Mouse (Mus musculus): ENCODE results near the gene Tmem120b. TPM values are rescaled to one million over a fixed set of nuclear protein-coding genes. Genes with fewer than 3 reads are reported as not detected.

Tmem120b gene
- polyA plus RNA-seq, 1 experiment from 2014 or later = 10.3 TPM

DNA sequence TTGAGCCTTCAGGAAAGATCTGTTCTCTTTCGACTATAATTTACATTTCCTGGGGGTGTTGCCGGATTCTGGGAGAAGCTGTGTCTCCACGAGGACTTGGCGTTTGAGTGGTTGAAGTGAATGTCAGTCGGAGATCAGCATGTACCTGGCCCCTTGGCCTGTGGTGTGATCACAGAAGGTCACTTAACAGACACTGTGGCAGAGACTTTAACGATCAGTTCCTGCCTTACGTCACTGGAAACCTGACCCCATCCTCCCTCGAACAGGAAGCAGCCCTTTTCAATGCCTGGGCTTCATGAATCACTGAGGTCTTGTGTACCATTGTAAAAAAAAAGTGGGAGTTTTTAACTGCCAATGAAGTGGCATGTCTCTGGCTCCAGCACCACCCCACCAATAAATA, 11.8 kb downstream of the Tmem120b start:
- DNase-seq (ENCODE audit: low spot score) = no peak
- H3K4me3 ChIP-seq = no peak overlapping the region
- no peak overlapping the region for H3K27ac ChIP-seq (replicated peaks)
- peaks cover 27% of the 10 kb centered on the region for H3K4me1 ChIP-seq
- WGBS = 90% methylated on average over 8 of the region's 8 CpGs
- H3K36me3 ChIP-seq = no peaks in the 10 kb centered on the region
- peaks cover 14% of the 10 kb centered on the region; the same call in 1 of the 2 replicates for H3K27me3 ChIP-seq (ENCODE audit: low read depth, poor library complexity, severe bottlenecking)
- H3K9me3 ChIP-seq (replicated peaks) = no peaks in the 10 kb centered on the region; the same call in 1 of the 2 replicates

- DNase-seq (ENCODE audit: low spot score) = no peak
- WGBS = 94% methylated on average over 13 of the region's 13 CpGs
These were observed 12.3 kb downstream of the Tmem120b start for GRCm38 (mm10) chr5:123080510-123080909.

DNA sequence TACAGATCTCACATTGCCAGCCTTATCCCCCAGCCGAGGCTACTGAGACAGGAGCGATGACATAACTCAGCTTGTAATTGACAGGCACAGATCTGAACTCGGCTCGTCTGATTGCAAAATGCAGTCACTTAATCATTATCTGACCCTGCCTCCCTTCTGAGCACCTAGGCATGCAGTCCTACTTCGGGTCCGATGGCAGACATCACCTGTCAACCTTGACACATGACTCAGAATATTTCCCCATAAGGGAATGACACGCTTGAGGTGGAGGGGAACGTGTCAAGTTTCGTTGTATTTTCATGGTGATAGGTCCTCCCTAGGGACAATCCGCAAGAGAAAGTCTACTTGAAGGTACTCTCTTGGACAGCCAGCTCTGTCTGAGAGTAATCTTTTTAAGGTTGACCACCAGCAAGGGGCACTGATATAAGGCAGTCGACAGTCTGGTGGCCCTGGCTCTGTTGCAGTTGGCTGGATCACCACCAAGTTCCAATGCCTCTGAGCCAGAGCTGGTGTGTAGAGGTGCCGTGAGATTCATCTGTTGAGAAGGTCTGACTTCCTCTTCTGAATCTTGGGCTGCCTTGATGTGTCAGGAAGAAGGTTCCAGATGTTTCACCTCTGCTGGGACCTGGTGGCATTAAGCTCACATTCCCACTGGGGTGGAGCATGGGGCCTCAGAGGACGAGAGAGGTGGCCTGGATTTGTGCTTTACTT, 15.3 kb downstream of the Tmem120b start:
- Histone ChIP-seq H3K27me3 (ENCODE audit: low read depth, poor library complexity, severe bottlenecking) (no peaks in the 10 kb centered on the region), H3K9me3 (replicated peaks) (no peaks in the 10 kb centered on the region; the same call in 1 of the 2 replicates), H3K4me1 (no peaks in the 10 kb centered on the region), H3K27ac (replicated peaks) (no peak overlapping the region), H3K36me3 (no peaks in the 10 kb centered on the region), H3K4me3 (no peak overlapping the region)
- 86% methylated on average over 13 of the region's 13 CpGs for WGBS
- DNase-seq (ENCODE audit: low spot score) = no peak

More at GRCm38 (mm10) chr5:123080510-123080909, 12.3 kb downstream of the Tmem120b start:
- no peak overlapping the region for H3K4me3 ChIP-seq
- peaks cover 22% of the 10 kb centered on the region for H3K4me1 ChIP-seq
- no peaks in the 10 kb centered on the region for H3K36me3 ChIP-seq
- peaks cover 14% of the 10 kb centered on the region; the same call in 1 of the 2 replicates for H3K27me3 ChIP-seq (ENCODE audit: low read depth, poor library complexity, severe bottlenecking)
- H3K27ac ChIP-seq (replicated peaks) = no peak overlapping the region
- H3K9me3 ChIP-seq (replicated peaks) = no peaks in the 10 kb centered on the region; the same call in 1 of the 2 replicates

DNA sequence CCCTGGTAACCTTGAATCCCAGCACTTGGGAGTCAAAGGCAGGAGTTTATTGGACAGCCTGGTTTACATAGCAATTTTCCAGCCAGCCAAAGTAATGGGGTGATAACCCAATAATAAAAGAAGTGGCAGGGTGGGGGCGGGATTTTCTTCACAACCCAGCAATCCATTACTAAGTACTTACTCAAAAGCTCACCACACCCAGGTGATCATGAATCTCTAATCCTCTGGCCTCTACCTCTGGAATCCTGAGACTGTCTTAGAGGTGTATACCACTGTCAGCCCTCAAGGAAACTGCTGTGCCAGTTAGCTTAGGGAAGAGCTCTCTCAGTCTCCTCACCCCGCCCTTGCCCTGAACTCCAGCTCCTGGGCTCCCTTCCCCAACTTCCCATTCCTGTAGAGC, 18.3 kb downstream of the Tmem120b start:
- DNase-seq (ENCODE audit: low spot score) = no peak
- Histone ChIP-seq H3K36me3 (no peaks in the 10 kb centered on the region), H3K9me3 (replicated peaks) (no peaks in the 10 kb centered on the region), H3K27ac (replicated peaks) (no peak overlapping the region), H3K4me3 (no peak overlapping the region), H3K4me1 (peaks cover 7% of the 10 kb centered on the region), H3K27me3 (ENCODE audit: low read depth, poor library complexity, severe bottlenecking) (no peaks in the 10 kb centered on the region)
- 82% methylated on average over 2 of the region's 2 CpGs for WGBS

GRCm38 (mm10) chr5:123088784-123089183, 20.6 kb downstream of the Tmem120b start:
- Histone ChIP-seq H3K4me3 (no peak overlapping the region), H3K4me1 (peaks cover 7% of the 10 kb centered on the region), H3K27ac (replicated peaks) (no peak overlapping the region), H3K27me3 (ENCODE audit: low read depth, poor library complexity, severe bottlenecking) (no peaks in the 10 kb centered on the region), H3K9me3 (replicated peaks) (no peaks in the 10 kb centered on the region), H3K36me3 (no peaks in the 10 kb centered on the region)
- no peak for DNase-seq (ENCODE audit: low spot score)
- WGBS = 90% methylated on average over 4 of the region's 4 CpGs

DNA sequence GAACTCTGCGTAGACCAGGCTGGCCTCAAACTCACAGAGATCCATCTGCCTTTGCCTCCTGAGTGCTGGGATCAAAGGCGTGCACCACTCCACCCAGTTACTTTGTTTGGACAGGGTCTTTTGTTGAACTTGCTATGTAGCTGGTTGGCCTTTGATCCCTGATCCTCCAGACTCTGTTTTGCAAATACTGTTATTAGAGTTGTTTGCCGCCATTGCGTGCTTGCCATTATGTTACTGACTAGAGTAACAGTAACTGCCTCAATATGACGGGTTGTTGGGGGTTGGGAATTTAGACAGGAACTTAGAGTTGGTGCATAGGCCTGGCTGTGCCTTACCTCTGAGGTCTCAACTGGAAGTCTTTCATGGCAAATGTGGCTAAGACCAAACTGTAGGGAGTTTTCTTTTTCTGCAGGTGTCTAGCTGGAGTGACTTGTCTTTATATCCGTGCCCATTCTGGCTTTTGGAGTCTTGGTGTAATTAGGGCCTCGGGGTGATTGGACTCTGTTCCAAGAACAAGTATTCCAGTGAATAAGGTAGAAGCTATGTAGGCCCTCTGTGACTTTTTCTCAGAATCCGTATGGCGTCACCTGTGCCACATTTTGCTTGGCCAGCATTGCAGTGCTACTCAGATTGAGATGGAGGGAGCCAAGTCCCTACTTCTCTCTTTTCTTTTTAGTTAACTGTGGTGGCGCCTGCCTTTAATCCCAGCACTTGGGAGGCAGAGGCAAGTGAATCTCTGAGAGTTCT, 22.5 kb downstream of the Tmem120b start:
- 84% methylated on average over 10 of the region's 10 CpGs for WGBS
- Histone ChIP-seq H3K4me1 (peaks cover 7% of the 10 kb centered on the region), H3K9me3 (replicated peaks) (no peaks in the 10 kb centered on the region), H3K4me3 (no peak overlapping the region), H3K27ac (replicated peaks) (no peak overlapping the region), H3K36me3 (no peaks in the 10 kb centered on the region), H3K27me3 (ENCODE audit: low read depth, poor library complexity, severe bottlenecking) (no peaks in the 10 kb centered on the region)
- no peak for DNase-seq (ENCODE audit: low spot score)

- DNase-seq (ENCODE audit: low spot score) = no peak
- Histone ChIP-seq H3K27me3 (ENCODE audit: low read depth, poor library complexity, severe bottlenecking) (no peaks in the 10 kb centered on the region), H3K4me1 (peaks cover 7% of the 10 kb centered on the region), H3K27ac (replicated peaks) (0 out of 2 replicates have a peak overlapping the region, but pooled peaks have one; percentile 10), H3K4me3 (no peak overlapping the region), H3K9me3 (replicated peaks) (no peaks in the 10 kb centered on the region), H3K36me3 (no peaks in the 10 kb centered on the region)
- WGBS = 88% methylated on average over 14 of the region's 14 CpGs
These were observed 24.9 kb downstream of the Tmem120b start for GRCm38 (mm10) chr5:123093077-123093633.

GRCm38 (mm10) chr5:123094238-123094991, 26.2 kb downstream of the Tmem120b start:
- no peaks in the 10 kb centered on the region for H3K27me3 ChIP-seq (ENCODE audit: low read depth, poor library complexity, severe bottlenecking)

DNA sequence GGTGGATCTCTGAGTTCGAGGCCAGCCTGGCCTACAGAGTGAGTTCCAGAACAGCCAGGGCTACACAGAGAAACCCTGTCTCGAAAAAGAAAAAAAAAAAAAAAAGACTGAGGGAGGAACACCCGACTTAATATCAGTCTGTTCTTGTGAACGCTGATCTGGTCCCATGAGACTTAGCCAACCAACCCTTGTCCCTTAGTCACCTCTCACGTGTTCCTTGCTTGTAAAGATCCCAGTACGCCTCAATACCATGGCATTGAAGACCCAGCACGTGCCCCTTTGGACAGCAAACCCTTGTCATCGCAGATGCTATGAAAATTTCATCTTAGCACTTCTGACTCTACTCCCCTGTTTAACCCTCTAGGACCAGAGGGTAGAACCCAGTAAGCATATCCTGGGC, 28.1 kb downstream of the Tmem120b start:
- H3K4me1 ChIP-seq = no peaks in the 10 kb centered on the region
- WGBS = 90% methylated on average over 8 of the region's 8 CpGs
- H3K27me3 ChIP-seq (ENCODE audit: low read depth, poor library complexity, severe bottlenecking) = no peaks in the 10 kb centered on the region
- no peak overlapping the region for H3K4me3 ChIP-seq
- 0 out of 2 replicates have a peak, but pooled peaks cover 6% of the 10 kb centered on the region for H3K36me3 ChIP-seq
- H3K9me3 ChIP-seq (replicated peaks) = no peaks in the 10 kb centered on the region
- DNase-seq (ENCODE audit: low spot score) = no peak
- H3K27ac ChIP-seq (replicated peaks) = no peak overlapping the region

More at GRCm38 (mm10) chr5:123094238-123094991, 26.2 kb downstream of the Tmem120b start:
- 0 out of 2 replicates have a peak overlapping the region, but pooled peaks have one; percentile 14 for H3K27ac ChIP-seq (replicated peaks)
- H3K9me3 ChIP-seq (replicated peaks) = no peaks in the 10 kb centered on the region
- H3K4me1 ChIP-seq = peaks cover 7% of the 10 kb centered on the region
- no peak for DNase-seq (ENCODE audit: low spot score)
- WGBS = 91% methylated on average over 25 of the region's 25 CpGs
- no peaks in the 10 kb centered on the region for H3K36me3 ChIP-seq
- H3K4me3 ChIP-seq = no peak overlapping the region

DNA sequence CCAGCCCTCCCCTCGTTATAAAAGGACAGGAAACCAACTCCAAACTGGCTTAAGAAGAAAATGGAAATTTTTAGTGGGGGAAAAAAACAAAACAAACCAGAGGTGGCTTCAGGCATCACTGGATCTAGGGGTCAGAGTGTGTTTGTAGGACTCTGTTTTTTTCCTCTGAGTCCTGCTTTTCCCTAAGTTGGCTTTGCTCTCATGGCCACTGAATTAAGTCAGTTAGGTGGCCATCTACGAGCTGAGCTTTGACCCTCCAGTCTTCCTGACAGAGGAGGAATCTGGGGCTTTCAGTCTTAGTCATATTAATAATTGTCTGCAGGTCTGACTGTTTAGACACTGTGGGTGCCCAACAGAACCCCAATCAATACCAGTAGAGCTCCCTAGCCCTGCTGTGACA, 30.3 kb downstream of the Tmem120b start:
- H3K4me1 ChIP-seq = 0 out of 2 replicates have a peak, but pooled peaks cover under 1% of the 10 kb centered on the region
- no peaks in the 10 kb centered on the region for H3K27me3 ChIP-seq (ENCODE audit: low read depth, poor library complexity, severe bottlenecking)
- 0 out of 2 replicates have a peak, but pooled peaks cover 6% of the 10 kb centered on the region for H3K36me3 ChIP-seq
- DNase-seq (ENCODE audit: low spot score) = no peak
- WGBS = 77% methylated on average over 2 of the region's 2 CpGs
- no peaks in the 10 kb centered on the region for H3K9me3 ChIP-seq (replicated peaks)
- no peak overlapping the region for H3K4me3 ChIP-seq
- H3K27ac ChIP-seq (replicated peaks) = no peak overlapping the region

DNA sequence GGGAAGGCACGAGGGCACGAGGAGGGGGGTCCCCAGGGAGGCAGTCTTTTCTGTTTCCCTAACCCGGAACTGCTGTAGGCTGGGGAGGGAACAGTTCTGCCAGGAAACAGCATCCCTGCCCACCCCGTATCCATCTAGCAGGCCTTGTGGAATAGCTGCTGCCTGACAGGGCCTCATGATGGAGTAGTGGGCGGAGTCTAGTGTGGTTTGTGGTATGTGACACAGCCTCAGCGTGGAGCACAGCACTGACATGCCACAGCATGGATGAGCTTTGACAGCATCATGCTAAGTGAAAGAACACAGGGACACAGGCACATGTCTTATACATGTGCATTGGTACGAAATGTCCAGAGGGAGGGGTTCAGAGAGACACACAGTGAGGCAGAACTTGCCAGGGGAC, 34.2 kb downstream of the Tmem120b start:
- 87% methylated on average over 7 of the region's 7 CpGs for WGBS
- H3K9me3 ChIP-seq (replicated peaks) = no peaks in the 10 kb centered on the region
- H3K36me3 ChIP-seq = peaks cover 6% of the 10 kb centered on the region; the same call in 1 of the 2 replicates
- DNase-seq (ENCODE audit: low spot score) = no peak
- no peaks in the 10 kb centered on the region for H3K27me3 ChIP-seq (ENCODE audit: low read depth, poor library complexity, severe bottlenecking)
- H3K4me3 ChIP-seq = no peak overlapping the region
- no peak overlapping the region for H3K27ac ChIP-seq (replicated peaks)
- 0 out of 2 replicates have a peak, but pooled peaks cover 4% of the 10 kb centered on the region for H3K4me1 ChIP-seq

- H3K27me3 ChIP-seq (ENCODE audit: low read depth, poor library complexity, severe bottlenecking) = no peaks in the 10 kb centered on the region
- H3K4me3 ChIP-seq = no peak overlapping the region
These were observed 35.3 kb downstream of the Tmem120b start for GRCm38 (mm10) chr5:123103556-123103955.

More at GRCm38 (mm10) chr5:123103556-123103955, 35.3 kb downstream of the Tmem120b start:
- Histone ChIP-seq H3K9me3 (replicated peaks) (no peaks in the 10 kb centered on the region), H3K27ac (replicated peaks) (no peak overlapping the region), H3K36me3 (peaks cover 6% of the 10 kb centered on the region; the same call in 1 of the 2 replicates), H3K4me1 (0 out of 2 replicates have a peak, but pooled peaks cover 4% of the 10 kb centered on the region)
- no peak for DNase-seq (ENCODE audit: low spot score)
- 78% methylated on average over 8 of the region's 8 CpGs for WGBS
